Mouse (Mus musculus) G1E (cell line): ENCODE results near the gene Cyp2u1.

Experiments used
- CTCF ChIP-seq: IDR thresholded peaks from 2 replicates; pipeline ENCODE4 v1.5.1; 2012; ENCODE audit warnings: low read depth, low read length, inconsistent platforms, mixed read lengths
- GATA1 ChIP-seq: IDR thresholded peaks from 2 replicates; pipeline ENCODE4 v1.6.1; 2012; ENCODE audit warnings: borderline replicate concordance, low read length, inconsistent platforms, mixed read lengths
- GATA2 ChIP-seq: IDR thresholded peaks from 2 replicates; pipeline ENCODE4 v1.6.1; 2012; ENCODE audit warnings: low read depth, low read length, inconsistent platforms, borderline replicate concordance
- TAL1 ChIP-seq: conservative IDR thresholded peaks from 2 replicates; pipeline ENCODE4 v1.6.1; 2012; ENCODE audit warnings: low read depth, low read length, inconsistent platforms, mixed read lengths

- TF ChIP-seq GATA2, result no peak
- TF ChIP-seq CTCF, result no peak
- TF ChIP-seq TAL1, result no peak
- TF ChIP-seq GATA1, result no peak
Observed at GRCm38 (mm10) chr3:131318211-131318610, 15.2 kb upstream of the Cyp2u1 start.
